Mouse (Mus musculus) urinary bladder, adult 18-20 months (tissue): ENCODE data around the gene Supt5.

ENCODE experiments used
- DNase-seq, 2 experiments: peaks; one replicate each; pipeline ENCODE4 v3.0.0; 2022; ENCODE audit warnings: low spot score in 2 of 2, mixed read lengths in 2 of 2

The Supt5 gene

GRCm38 (mm10) chr7:28301616-28302433, 36.7 kb downstream of the Supt5 start, which contains the start of gene Dll3:
Dll3 (minus strand) TSS chr7:28302238.
- DNase-seq = no peak

GRCm38 (mm10) chr7:28298837-28299625, 39.5 kb downstream of the Supt5 start:
- no peak for DNase-seq

GRCm38 (mm10) chr7:28294481-28294880, 44.1 kb downstream of the Supt5 start:
- peak; percentile 29 to 37 for DNase-seq

- DNase-seq = no peak
Observed at GRCm38 (mm10) chr7:28290638-28291590, 47.6 kb downstream of the Supt5 start, which contains the start of gene Selenov. Selenov (minus strand) TSS chr7:28291186.

DNA sequence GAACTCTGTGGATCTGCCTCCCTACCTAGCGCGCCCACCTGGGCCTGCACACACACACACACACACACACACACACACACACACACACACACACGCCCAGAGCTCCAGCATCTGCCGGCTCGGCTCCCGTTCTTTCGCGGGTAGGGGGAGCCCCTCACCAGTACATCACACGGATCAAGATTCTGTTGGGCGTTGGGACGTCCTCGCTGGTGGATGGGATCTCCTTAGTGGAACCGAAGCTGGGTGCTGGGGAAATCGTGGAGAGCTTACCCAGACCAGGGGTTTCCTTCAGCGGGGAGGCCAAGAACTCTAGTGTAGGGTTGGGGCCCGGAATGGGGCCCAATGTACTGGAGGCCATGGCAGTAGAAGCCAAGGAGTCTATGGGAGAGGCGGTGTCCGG, 48.4 kb downstream of the Supt5 start:
- no peak for DNase-seq

DNA sequence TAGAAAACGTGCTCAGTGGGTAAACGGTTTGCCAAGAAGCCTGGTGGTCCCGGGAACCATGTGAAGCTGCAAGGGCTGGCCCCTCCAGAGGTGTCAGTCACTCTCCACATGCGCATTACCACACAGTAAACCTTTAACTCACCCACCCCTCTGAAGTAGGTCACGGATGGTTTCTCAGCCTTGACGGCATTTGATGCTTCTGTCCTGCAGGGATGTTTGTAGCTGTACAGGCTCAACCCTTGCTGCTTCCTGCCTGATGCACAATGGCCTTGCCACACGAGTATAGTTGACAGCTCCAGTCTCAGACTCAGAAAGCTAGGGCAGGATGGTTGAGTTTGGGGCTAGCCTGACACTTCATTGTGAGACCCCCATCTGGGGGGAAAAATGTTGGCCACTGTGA, 57.9 kb downstream of the Supt5 start:
- no peak for DNase-seq

GRCm38 (mm10) chr7:28278279-28278652, 60.3 kb downstream of the Supt5 start:
- no peak for DNase-seq

- DNase-seq = peak; percentile 86 to 90
Observed at GRCm38 (mm10) chr7:28277615-28278278, 60.8 kb downstream of the Supt5 start, which contains the start of gene Eid2b. Eid2b (plus strand) TSS chr7:28277739.

- DNase-seq = no peak
Observed at GRCm38 (mm10) chr7:28277237-28277614, 61.3 kb downstream of the Supt5 start.

DNA sequence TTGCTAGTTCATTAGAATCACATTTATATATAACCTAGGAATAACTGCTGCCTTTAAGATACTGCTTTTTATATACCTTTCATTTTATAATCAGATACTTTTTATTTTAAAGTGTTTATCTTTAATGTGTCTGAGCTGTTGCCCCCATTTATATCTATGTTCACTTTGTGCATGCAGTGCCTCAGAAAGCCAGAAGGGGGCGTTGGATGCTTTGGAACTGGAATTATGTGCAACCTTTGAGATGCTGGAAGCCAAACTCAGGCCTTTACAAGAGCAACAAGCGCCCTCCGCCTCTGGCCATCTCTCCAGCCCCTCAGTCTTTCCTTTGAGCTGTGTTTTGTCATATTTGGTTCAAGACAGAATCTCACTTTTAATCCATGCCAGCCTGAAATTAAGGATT, 66.8 kb downstream of the Supt5 start:
- DNase-seq = no peak

DNA sequence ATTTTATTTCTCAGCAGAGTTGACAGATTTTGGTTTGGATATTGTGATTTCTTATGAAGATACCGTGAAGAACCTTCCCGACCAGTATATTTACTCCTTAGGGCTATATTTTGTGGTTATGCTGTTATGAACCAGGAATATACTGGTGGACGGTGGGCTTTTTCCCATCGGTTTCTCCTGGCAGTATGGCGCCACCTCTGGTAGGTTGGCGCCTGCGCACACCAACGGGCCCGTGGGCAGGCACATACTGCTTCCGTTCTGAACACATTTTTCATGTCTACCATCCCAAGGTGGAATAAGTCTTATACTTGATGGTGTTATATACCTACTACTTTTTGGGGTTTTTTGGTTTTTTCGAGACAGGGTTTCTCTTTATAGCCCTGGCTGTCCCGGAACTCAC, 69.2 kb downstream of the Supt5 start:
- DNase-seq = no peak

DNA sequence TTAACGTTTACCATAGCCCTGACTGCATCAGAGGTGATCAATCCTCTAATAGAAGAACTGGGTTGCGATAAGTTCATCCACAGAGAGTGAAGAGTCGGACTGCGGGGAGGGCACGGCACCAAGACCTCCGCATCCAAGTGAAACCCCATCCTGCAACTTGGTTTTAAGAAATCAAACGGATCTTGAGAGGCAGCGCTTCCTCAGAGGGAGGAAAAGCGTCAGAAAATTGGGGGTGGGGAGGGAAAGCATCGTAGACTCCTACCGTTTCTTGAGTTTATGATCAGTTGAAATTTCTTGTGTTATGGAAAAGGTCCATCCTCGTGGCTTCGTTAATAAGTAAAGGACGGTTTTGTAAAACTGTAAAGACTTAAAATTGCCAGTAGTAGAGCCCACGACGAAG, 70.0 kb downstream of the Supt5 start:
- no peak for DNase-seq

- DNase-seq = peak; percentile 36 to 67
Observed at GRCm38 (mm10) chr7:28268042-28268531, 70.5 kb downstream of the Supt5 start.

DNA sequence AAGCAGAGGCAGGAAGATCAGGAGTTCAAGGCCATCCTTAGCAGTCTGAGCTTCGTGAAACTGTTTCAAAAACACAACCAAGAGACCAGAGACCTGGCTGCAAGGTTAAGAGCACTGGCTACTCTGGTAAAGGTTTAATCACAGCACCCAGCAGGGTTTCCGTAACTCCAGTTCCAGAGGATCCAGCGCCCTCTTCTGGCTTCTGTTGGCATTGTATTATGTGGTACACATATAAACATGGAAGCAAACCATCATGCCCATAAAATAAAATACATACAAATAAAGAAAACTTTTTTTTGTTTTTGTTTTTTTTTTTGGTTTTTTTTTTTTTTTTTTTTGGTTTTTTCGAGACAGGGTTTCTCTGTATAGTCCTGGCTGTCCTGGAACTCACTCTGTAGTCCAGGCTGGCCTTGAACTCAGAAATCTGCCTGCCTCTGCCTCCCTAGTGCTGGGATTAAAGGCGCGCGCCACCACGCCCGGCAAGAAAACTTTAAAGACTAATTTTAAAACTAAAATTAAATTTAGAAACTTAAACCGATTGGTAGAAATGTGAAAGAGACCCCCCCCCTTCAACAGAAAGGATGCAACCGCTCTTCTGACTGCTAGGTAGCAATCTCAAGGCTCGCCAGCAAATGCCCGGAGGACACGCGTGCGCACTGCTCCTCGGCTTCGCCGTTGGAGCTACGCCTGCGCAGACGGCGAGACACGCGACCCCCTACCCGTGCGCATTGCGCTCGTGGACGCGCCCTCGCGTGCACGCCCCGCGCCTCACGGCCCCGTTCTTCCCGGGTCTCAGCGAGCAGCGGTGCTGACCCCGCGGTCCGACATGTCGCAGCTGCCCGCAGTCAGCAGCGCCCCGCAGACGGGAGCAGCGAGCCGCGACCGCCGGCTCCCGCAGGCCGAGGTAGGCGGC, 71.2 kb downstream of the Supt5 start, which contains the start of gene Eid2:
Gene Eid2, plus strand, starts transcription at position 753 of the 913 bp plus-strand sequence.
- peak; percentile 62 to 64 for DNase-seq

GRCm38 (mm10) chr7:28265391-28265790, 73.2 kb downstream of the Supt5 start:
- no peak for DNase-seq
